Mouse (Mus musculus) natural killer cell, adult 2 months (primary cell): ENCODE results near the gene P4ha1.
"Not testable (repeated sequence)": the region's sequence is repeated elsewhere in the genome, so short reads cannot be mapped to it uniquely, and the experiment has no call there.

ENCODE experiments used
- DNase-seq, 2 experiments: peaks; one replicate each; pipeline ENCODE4 v3.0.0; 2022; ENCODE audit warnings: low spot score in 2 of 2

P4ha1 gene

GRCm38 (mm10) chr10:59368729-59369128 lies 45.6 kb downstream of the P4ha1 start:
- DNase-seq, result no peak

GRCm38 (mm10) chr10:59369426-59369825 lies 46.3 kb downstream of the P4ha1 start:
- no peak for DNase-seq

- no peak for DNase-seq
Measured at GRCm38 (mm10) chr10:59377906-59378305, 54.8 kb downstream of the P4ha1 start.

GRCm38 (mm10) chr10:59378728-59379127 lies 55.6 kb downstream of the P4ha1 start:
- DNase-seq, result no peak

DNA sequence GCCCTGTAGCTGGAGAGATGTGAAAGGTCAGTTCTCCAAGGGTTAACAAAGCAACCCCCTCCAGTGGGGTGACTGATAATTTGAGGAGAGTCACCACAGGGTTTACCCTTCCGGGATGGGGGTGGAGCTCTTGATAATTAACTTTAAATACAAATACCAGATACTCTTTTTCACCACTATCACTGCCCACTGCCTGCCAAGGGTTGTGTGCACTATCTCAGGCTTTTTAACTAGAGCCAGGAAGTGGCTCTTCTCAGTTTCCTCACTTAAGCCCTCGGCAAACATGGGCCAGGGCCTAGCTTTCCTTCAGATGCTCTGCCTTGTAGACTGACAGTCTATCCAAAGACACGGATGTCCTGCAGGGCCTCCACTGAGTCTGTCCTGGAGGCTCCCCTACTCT lies 56.8 kb downstream of the P4ha1 start:
- DNase-seq, result no peak

DNA sequence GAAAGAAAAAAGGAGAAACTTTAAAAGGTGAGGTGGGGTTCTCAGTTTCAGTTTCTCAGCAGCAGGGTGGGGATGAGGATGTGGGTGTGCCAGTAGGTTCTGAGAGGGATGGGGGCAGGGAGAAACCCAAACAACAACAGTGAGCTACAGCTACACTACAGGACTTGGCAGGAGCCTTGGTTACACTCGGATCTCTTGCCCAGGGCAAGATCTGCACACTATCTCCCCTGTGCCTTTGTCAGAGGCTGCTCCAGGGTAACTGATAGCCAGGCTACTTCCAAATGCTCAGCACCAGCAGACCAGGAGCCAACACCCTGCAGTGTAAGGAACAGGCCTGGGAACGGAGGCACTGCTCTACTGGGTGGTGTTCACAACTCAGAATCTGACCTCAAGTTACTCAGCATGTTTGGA lies 57.3 kb downstream of the P4ha1 start:
- DNase-seq, result no peak

- not testable (repeated sequence) for DNase-seq
Measured at GRCm38 (mm10) chr10:59381563-59381962, 58.5 kb downstream of the P4ha1 start.

DNA sequence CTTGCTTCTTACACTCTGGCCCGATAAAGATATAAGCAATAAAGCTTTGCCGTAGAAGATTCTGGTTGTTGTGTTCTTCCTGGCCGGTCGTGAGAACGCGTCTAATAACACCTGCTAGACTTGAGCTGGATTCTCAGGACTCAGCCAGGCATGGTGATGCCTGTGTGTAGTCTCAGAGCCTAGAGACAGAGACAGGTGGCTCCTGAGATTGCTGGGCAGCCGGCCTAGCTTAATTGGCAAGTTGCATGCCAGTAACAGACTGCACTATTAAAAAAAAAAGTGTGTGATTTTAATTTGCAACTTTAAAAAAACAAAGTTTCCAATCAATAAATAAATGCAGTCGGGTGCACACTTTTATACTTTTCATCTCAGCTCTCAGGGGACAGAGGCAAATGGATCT lies 63.9 kb downstream of the P4ha1 start:
- no peak for DNase-seq

GRCm38 (mm10) chr10:59389652-59390051 lies 66.6 kb downstream of the P4ha1 start:
- DNase-seq, result no peak

- DNase-seq, result no peak
Measured at GRCm38 (mm10) chr10:59391907-59392306, 68.8 kb downstream of the P4ha1 start.

GRCm38 (mm10) chr10:59395461-59395860 lies 72.4 kb downstream of the P4ha1 start, which contains the start of gene Gm10273:
Gene Gm10273 (plus strand): TSS chr10:59395632.
- DNase-seq, result not testable (repeated sequence)

DNA sequence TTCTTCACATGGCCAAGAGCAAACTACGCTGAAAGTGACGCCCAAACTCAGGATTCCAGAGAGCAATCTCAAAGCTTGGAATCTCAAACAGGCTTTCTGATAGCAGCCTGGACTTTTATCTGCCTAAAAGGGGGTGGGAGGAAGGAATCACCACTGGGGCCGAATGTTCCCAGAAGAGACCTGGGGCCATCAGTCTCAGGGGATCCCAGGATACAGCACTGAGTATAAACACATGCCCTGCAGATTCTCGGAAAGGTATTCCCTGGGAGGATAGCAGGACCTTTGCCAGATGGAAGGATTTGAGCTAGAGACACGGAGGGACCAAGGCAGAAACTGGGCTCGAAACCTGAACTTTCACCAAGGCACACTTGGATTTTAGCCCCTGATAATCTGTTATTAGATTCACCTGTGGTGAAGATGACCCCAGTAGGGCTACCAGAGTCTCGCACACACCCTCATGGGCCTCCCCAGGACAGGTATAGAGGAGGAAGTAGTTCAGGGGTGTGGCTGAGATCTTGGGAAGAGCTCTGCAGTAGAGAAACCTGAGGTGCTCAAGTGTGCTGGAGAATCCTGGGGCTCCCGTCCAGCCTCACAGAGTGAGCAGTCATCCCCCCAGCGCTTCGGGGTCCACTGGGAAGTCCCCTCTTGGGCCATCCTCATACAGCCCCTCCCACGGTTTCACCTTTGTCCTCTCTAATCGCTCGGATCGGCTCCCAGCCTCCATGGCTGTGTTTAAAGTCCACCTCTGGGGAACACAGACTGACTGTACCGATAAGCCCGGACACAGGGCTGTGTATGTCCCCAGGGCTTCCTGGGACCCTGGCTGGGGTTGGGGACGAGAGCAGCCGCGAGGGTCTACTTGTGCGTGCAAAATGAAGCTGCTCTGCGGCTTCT lies 80.0 kb downstream of the P4ha1 start, which contains the start of gene Pla2g12b:
Gene Pla2g12b (plus strand): TSS at position 762 of the 894 bp plus-strand sequence.
- no peak for DNase-seq

- no peak for DNase-seq
Measured at GRCm38 (mm10) chr10:59403793-59404149, 80.7 kb downstream of the P4ha1 start.

DNA sequence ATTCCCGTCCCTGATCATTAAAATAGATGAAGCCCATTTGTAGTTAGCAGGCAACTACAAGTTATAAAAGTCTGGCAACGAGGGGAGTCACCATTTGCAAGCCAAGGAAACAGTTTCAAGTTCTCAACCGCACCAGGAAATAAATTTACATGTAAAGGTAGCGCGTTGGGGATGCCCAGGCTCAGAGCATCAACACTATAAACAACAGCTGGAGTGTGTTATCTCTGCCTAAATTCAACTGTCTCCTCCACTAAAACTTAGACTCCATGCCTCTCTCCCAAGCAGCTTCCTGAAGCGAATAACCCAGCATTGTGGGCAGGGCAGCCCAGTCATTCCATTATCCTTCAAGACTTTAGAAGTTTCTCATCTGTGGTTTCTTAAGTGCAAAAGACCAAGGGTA lies 85.4 kb downstream of the P4ha1 start:
- no peak for DNase-seq

DNA sequence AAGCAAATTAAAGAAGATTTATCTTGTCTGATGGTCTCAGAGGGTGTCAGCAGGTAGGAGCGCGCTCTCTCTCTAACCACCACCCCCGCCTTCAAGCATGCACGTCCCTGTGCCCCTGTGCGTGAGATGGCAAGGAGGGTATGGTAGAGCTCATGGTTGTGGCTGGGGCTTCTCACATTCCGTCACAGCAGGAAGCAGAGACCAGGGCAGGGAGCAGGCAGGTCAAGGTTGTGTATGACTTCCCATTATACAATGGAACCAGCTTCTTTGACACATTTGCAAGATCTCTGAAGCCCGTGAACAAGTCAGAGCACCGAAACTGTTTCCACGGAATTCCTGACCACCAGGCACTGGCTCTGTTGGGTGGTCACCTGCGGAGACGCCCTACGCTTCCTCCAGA lies 87.2 kb downstream of the P4ha1 start:
- no peak for DNase-seq

- no peak for DNase-seq
Measured at GRCm38 (mm10) chr10:59413711-59414110, 90.6 kb downstream of the P4ha1 start.

DNA sequence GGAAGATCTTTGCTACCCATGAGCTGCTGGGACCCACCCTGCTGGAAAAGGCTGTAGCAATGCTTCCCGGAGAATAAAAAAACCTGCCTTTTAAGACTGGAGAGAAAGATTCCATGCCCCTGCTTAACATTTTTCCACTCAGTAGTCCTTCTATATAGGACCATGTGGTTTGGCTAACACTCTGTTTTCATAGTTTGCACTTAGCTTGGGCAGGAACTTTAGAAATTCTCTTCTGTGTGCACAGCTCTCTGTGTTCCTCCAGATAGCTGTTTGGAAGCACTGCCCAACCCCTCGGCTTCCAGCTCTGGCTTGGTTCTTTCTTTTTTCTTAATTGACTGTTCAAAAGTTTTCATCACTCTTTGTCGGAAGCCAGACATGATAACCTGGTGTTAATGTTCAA lies 93.5 kb downstream of the P4ha1 start:
- no peak for DNase-seq

- DNase-seq, result no peak
Measured at GRCm38 (mm10) chr10:59419516-59419915, 96.4 kb downstream of the P4ha1 start.
